Mouse (Mus musculus): ENCODE results near the gene Cacna2d2.

DNA sequence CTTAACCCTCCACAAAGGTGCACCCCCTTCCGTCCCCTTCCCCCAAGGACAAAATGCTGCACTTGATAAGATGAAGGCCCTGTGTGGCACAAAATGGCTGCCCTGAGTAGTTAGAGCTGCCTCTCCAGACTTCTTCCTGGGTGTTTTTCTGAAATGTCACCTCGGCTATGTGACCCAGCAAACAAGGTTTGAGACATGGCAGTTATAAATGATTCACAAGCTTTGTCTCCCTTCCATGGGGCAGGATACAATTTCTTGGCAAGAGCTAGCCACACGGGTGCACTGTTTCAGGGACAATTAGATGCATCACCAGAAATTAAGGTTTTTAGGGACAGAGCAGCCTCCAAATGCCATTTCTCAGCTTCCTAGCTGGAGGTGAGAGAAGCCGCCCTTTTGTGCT, 141.0 kb downstream of the Cacna2d2 start:
- no peak for TF ChIP-seq CTCF (IDR thresholded peaks at IDR 0.05; ENCODE audit: borderline replicate concordance, insufficient read depth, low read length)
- no peak for TF ChIP-seq POLR2A (IDR thresholded peaks at IDR 0.05; ENCODE audit: low read depth, low read length)

All from embryonic fibroblast, embryonic 13.5 days (primary cell).